Mouse (Mus musculus) left cerebral cortex, adult 11 months (tissue): Measurements from ENCODE around the gene Fto.

Source experiments
- DNase-seq: peaks from one replicate; pipeline ENCODE4 v3.0.0; 2022; ENCODE audit warnings: low spot score

Fto gene

DNA sequence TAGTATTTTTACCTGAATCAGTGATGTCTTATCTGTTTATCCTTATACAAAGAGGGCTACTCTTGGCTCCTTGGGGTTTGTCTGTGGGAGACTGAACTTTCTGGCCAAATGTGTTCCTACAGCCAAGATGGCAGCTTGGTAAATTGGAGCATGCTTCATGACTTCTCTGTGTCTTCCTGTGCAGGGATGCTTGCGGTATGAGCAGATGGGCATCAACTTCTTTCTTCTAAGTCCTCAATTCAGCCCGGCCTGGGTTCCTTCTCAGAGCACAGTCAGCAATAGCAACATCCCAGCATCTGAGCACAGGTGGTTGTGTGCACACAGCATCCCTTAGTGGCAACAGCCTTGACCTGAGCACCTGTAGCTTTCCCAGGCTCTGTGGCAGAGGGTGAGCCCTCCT lies 141.6 kb downstream of the Fto start:
- DNase-seq, result no peak

DNA sequence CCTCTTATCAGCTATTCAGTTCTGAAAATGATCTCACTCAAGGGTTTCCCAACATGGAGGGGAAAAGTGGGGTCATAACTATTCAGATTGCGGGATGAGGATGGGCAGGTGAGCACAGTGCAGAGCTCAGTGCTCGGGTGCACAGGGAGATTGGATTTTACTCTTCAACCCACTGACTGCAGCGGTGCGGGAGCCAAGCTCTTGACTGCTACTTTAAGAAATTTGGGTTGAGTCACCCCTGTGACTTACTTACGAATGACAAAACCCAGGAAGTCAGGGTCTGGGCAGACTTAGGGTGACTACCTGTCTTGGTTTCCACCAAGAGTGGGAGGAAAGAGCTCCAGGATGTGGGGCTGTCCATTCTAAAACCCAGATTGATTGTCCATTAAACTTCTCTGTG lies 142.3 kb downstream of the Fto start:
- DNase-seq, result no peak

GRCm38 (mm10) chr8:91458016-91458415 lies 144.7 kb downstream of the Fto start:
- no peak for DNase-seq

- DNase-seq, result no peak
These were observed 147.6 kb downstream of the Fto start for GRCm38 (mm10) chr8:91460965-91461364.

GRCm38 (mm10) chr8:91463757-91464156 lies 150.4 kb downstream of the Fto start:
- DNase-seq, result no peak

- DNase-seq, result no peak
These were observed 154.1 kb downstream of the Fto start for GRCm38 (mm10) chr8:91467463-91467862.

- no peak for DNase-seq
These were observed 154.7 kb downstream of the Fto start for GRCm38 (mm10) chr8:91467881-91468534.

GRCm38 (mm10) chr8:91469441-91469840 lies 156.1 kb downstream of the Fto start:
- no peak for DNase-seq

DNA sequence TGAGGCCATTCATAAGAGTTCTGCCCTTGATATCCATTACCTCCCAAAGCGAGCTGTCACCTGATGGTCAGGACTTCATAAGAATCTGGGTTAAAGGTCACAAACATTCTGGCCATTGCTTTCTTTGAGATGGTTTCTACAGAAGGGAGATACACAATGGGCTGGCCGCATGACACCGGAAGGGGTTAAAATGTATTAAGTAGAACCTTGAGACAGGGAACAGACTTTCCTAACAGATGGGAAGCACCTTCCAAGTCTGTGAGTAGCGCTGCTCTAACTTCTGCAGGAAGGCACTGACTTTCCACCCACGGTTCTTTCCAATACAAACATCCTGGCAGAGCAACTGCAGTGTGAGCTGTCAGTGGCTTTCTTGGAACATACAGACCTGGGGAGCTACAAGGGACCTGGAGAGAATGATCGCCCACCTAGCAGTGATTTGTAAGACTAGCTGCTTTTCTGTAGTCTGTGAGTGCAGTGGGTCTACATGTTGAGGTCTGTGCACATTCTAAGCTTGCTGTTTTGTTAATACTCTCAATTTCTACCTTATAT lies 161.5 kb downstream of the Fto start:
- no peak for DNase-seq

GRCm38 (mm10) chr8:91476988-91477387 lies 163.7 kb downstream of the Fto start:
- DNase-seq, result no peak

- no peak for DNase-seq
These were observed 164.1 kb downstream of the Fto start for GRCm38 (mm10) chr8:91477471-91477870.

GRCm38 (mm10) chr8:91482511-91482910 lies 169.2 kb downstream of the Fto start:
- DNase-seq, result no peak

GRCm38 (mm10) chr8:91486394-91486793 lies 173.1 kb downstream of the Fto start:
- no peak for DNase-seq

GRCm38 (mm10) chr8:91487456-91487855 lies 174.1 kb downstream of the Fto start:
- no peak for DNase-seq

GRCm38 (mm10) chr8:91488086-91488783 lies 174.9 kb downstream of the Fto start:
- peak; percentile 56 for DNase-seq

- DNase-seq, result no peak
These were observed 175.6 kb downstream of the Fto start for GRCm38 (mm10) chr8:91488784-91489450.

- no peak for DNase-seq
These were observed 176.7 kb downstream of the Fto start for GRCm38 (mm10) chr8:91490065-91490464.

DNA sequence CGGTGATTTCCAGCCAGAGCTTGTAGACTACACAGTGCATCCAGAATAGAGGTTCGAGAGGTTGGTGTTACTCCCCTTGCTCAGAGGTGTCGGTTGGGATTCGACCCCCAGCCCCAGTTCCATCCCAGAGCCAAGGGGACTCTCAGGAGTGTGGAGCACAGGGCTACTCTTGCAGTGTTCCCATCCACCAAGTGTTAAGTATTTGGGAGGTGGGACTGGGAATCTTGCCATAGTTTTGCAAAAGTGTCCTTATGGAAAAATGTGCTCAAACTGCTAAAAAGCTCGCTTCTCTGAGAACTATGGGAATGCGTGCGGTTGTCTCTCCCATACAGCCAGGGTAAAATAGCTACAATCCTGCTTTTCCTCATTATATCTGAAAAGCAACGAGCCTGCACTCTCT lies 180.0 kb downstream of the Fto start:
- DNase-seq, result no peak

DNA sequence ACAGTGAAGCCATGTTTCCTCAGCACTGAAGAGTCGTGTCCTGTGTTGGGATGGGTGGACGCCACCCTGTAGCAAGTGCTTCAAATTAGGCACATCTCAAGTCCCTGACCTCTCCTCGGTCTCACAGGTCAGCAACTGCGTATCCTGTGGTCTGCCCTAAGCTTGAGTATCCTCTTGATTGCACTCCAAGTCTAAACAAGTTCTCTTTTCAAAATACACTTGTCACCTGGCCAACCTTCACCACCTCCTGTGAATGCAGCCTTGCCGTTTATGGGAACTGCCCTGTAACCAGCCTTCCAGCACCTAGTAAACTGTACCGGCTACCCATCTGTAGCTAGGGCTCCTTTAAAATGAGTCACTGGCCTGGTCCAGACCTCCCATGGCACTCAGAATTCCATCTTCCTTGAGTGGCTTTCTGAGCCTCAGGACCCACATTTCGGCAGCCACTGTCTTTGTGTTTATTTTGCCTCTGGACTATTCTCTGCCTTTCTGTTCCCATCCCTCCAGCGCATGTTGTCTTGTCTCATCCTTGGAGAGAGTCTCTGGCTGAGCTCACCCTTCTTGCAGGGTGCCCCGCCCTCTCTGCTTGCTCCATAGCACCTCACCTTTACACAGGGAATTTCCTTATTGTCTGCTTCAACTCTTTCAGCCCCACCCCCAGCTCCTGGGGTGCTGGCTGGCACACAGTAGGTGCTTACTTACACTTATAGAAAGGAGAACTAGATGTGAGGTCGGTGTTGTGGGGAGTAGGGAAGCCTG lies 181.4 kb downstream of the Fto start:
- DNase-seq, result no peak

DNA sequence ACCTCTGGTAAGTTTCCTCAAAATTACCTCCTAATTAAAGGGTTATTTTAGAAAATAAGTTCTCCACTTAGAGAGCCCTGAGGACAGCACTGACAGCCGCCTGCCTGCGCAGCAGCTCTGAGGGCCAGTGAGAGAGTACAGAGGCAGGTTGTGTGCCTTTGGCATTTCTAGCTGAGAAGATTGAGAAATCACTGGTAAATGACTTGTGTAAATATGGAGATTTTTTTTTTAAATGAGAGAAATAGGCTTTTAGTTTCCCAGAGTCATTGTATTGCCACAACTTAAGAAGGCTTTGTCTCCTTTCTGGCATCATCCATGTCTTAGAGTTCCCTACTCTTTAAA lies 181.9 kb downstream of the Fto start:
- DNase-seq, result no peak

DNA sequence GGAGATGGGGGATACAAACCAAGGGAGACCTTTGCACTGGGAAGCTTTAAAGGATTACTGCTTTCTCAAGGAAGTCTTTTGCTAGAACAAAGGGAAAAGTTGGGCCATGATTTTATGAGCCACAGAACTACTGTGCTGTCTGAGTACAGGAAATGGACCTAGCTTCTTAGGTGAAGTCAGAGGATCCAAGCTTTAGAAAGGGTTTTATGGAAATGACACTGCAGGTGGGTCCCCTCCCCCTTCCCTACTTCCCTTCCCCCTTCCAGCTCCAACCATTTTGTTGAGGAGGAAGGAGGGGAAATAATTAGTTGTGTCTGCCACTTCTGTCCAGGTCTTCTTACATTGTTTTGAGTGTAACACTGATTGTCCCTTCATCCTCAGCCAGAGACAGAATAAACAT lies 182.7 kb downstream of the Fto start:
- no peak for DNase-seq

DNA sequence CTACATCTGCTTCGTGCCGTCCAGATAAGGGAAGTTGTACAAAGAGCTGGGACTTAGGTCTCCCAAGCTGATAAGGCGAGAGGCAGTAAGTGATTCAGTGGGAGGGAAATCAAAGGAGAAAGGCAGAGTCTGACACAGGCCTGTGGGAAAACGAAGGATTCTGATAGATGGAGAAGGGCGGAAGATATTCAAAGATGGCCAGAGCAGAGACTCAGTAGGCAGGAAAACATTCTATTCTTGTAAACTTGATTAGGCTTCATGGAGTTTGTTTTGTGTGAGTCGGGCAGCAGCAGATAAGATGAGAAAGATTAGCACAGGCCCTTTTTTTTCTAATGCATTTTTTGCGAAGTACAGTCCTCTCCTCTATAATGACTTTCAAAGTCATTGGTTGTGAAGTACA lies 183.6 kb downstream of the Fto start:
- no peak for DNase-seq
